Mouse (Mus musculus): ENCODE results near the gene Slc35g2. TPM values are rescaled to one million over a fixed set of nuclear protein-coding genes. Genes with fewer than 3 reads are reported as not detected.

The Slc35g2 gene
- polyA plus RNA-seq, 1 experiment: 0.38 TPM

- Histone ChIP-seq H3K27me3 (ENCODE audit: control insufficient read depth, insufficient read depth, low read length) (no peaks in the 10 kb centered on the region), H3K36me3 (ENCODE audit: control insufficient read depth, insufficient read depth, low read length) (no peaks in the 10 kb centered on the region), H3K4me1 (replicated peaks; ENCODE audit: control insufficient read depth, insufficient read depth, low read length) (peaks cover 2% of the 10 kb centered on the region; the same call in 1 of the 2 replicates), H3K4me3 (ENCODE audit: control insufficient read depth, insufficient read depth, low read length) (no peak overlapping the region), H3K27ac (ENCODE audit: control insufficient read depth, insufficient read depth, low read length) (no peak overlapping the region)
- WGBS: 94% methylated on average over 1 of the region's 1 CpGs
- no peak for DNase-seq
- TF ChIP-seq POLR2A (IDR thresholded peaks at IDR 0.05; ENCODE audit: control insufficient read depth, extremely low read depth, insufficient read depth, low read length, poor library complexity) (no peak), CTCF (IDR thresholded peaks at IDR 0.05; ENCODE audit: borderline replicate concordance, control insufficient read depth, extremely low read depth, insufficient read depth, low read length, poor library complexity) (no peak)
Observed at GRCm38 (mm10) chr9:100602130-100602529, 31.2 kb upstream of the Slc35g2 start.

GRCm38 (mm10) chr9:100599761-100600328 lies 29.0 kb upstream of the Slc35g2 start:
- Histone ChIP-seq H3K27me3 (ENCODE audit: control insufficient read depth, insufficient read depth, low read length) (no peaks in the 10 kb centered on the region), H3K4me1 (replicated peaks; ENCODE audit: control insufficient read depth, insufficient read depth, low read length) (peaks cover 2% of the 10 kb centered on the region; the same call in 1 of the 2 replicates), H3K27ac (ENCODE audit: control insufficient read depth, insufficient read depth, low read length) (no peak overlapping the region), H3K4me3 (ENCODE audit: control insufficient read depth, insufficient read depth, low read length) (no peak overlapping the region), H3K36me3 (ENCODE audit: control insufficient read depth, insufficient read depth, low read length) (no peaks in the 10 kb centered on the region)
- 92% methylated on average over 3 of the region's 3 CpGs for WGBS
- DNase-seq: no peak
- TF ChIP-seq POLR2A (IDR thresholded peaks at IDR 0.05; ENCODE audit: control insufficient read depth, extremely low read depth, insufficient read depth, low read length, poor library complexity) (no peak), CTCF (IDR thresholded peaks at IDR 0.05; ENCODE audit: borderline replicate concordance, control insufficient read depth, extremely low read depth, insufficient read depth, low read length, poor library complexity) (no peak)

GRCm38 (mm10) chr9:100597546-100597945 lies 26.7 kb upstream of the Slc35g2 start, which contains the start of gene Stag1:
Stag1 (plus strand) TSS chr9:100597798.
- whole genome bisulfite sequencing: 73% methylated on average over 8 of the region's 8 CpGs
- H3K27ac ChIP-seq (ENCODE audit: control insufficient read depth, insufficient read depth, low read length): no peak within 1 kb of the TSS

GRCm38 (mm10) chr9:100596317-100596716 lies 25.4 kb upstream of the Slc35g2 start:
- DNase-seq: no peak
- Histone ChIP-seq H3K36me3 (ENCODE audit: control insufficient read depth, insufficient read depth, low read length) (no peaks in the 10 kb centered on the region), H3K27ac (ENCODE audit: control insufficient read depth, insufficient read depth, low read length) (no peak overlapping the region), H3K27me3 (ENCODE audit: control insufficient read depth, insufficient read depth, low read length) (no peaks in the 10 kb centered on the region), H3K4me3 (ENCODE audit: control insufficient read depth, insufficient read depth, low read length) (no peak overlapping the region), H3K4me1 (replicated peaks; ENCODE audit: control insufficient read depth, insufficient read depth, low read length) (peaks cover 2% of the 10 kb centered on the region; the same call in 1 of the 2 replicates)
- 92% methylated on average over 8 of the region's 8 CpGs for WGBS
- no peak for TF ChIP-seq POLR2A (IDR thresholded peaks at IDR 0.05; ENCODE audit: control insufficient read depth, extremely low read depth, insufficient read depth, low read length, poor library complexity)
- TF ChIP-seq CTCF (IDR thresholded peaks at IDR 0.05; ENCODE audit: borderline replicate concordance, control insufficient read depth, extremely low read depth, insufficient read depth, low read length, poor library complexity): no peak

More at GRCm38 (mm10) chr9:100597546-100597945, 26.7 kb upstream of the Slc35g2 start, which contains the start of gene Stag1:
- no peak for DNase-seq
- Histone ChIP-seq H3K4me3 (ENCODE audit: control insufficient read depth, insufficient read depth, low read length) (no peak within 1 kb of the TSS), H3K4me1 (replicated peaks; ENCODE audit: control insufficient read depth, insufficient read depth, low read length) (peaks cover 2% of the 10 kb centered on the region; the same call in 1 of the 2 replicates), H3K27me3 (ENCODE audit: control insufficient read depth, insufficient read depth, low read length) (no peaks in the 10 kb centered on the region), H3K36me3 (ENCODE audit: control insufficient read depth, insufficient read depth, low read length) (no peaks in the 10 kb centered on the region)
- no peak for TF ChIP-seq POLR2A (IDR thresholded peaks at IDR 0.05; ENCODE audit: control insufficient read depth, extremely low read depth, insufficient read depth, low read length, poor library complexity)
- no peak for TF ChIP-seq CTCF (IDR thresholded peaks at IDR 0.05; ENCODE audit: borderline replicate concordance, control insufficient read depth, extremely low read depth, insufficient read depth, low read length, poor library complexity)

- 0 out of 2 replicates have a peak, but pooled peaks cover 2% of the 10 kb centered on the region for H3K4me1 ChIP-seq (replicated peaks; ENCODE audit: control insufficient read depth, insufficient read depth, low read length)
- no peak for TF ChIP-seq CTCF (IDR thresholded peaks at IDR 0.05; ENCODE audit: borderline replicate concordance, control insufficient read depth, extremely low read depth, insufficient read depth, low read length, poor library complexity)
- no peak for TF ChIP-seq POLR2A (IDR thresholded peaks at IDR 0.05; ENCODE audit: control insufficient read depth, extremely low read depth, insufficient read depth, low read length, poor library complexity)
- no peak overlapping the region for H3K4me3 ChIP-seq (ENCODE audit: control insufficient read depth, insufficient read depth, low read length)
- DNase-seq: no peak
- no peak overlapping the region for H3K27ac ChIP-seq (ENCODE audit: control insufficient read depth, insufficient read depth, low read length)
- H3K36me3 ChIP-seq (ENCODE audit: control insufficient read depth, insufficient read depth, low read length): no peaks in the 10 kb centered on the region
- 21% methylated on average over 4 of the region's 4 CpGs for WGBS
- H3K27me3 ChIP-seq (ENCODE audit: control insufficient read depth, insufficient read depth, low read length): no peaks in the 10 kb centered on the region
Observed at GRCm38 (mm10) chr9:100590462-100590861, 19.6 kb upstream of the Slc35g2 start.

- no peak overlapping the region for H3K4me3 ChIP-seq (ENCODE audit: control insufficient read depth, insufficient read depth, low read length)
- H3K36me3 ChIP-seq (ENCODE audit: control insufficient read depth, insufficient read depth, low read length): no peaks in the 10 kb centered on the region
- no peak overlapping the region for H3K27ac ChIP-seq (ENCODE audit: control insufficient read depth, insufficient read depth, low read length)
- TF ChIP-seq CTCF (IDR thresholded peaks at IDR 0.05; ENCODE audit: borderline replicate concordance, control insufficient read depth, extremely low read depth, insufficient read depth, low read length, poor library complexity) (no peak), POLR2A (IDR thresholded peaks at IDR 0.05; ENCODE audit: control insufficient read depth, extremely low read depth, insufficient read depth, low read length, poor library complexity) (no peak)
- 0 out of 2 replicates have a peak, but pooled peaks cover 2% of the 10 kb centered on the region for H3K4me1 ChIP-seq (replicated peaks; ENCODE audit: control insufficient read depth, insufficient read depth, low read length)
- no peak for DNase-seq
- 95% methylated on average over 4 of the region's 4 CpGs for whole genome bisulfite sequencing
- H3K27me3 ChIP-seq (ENCODE audit: control insufficient read depth, insufficient read depth, low read length): no peaks in the 10 kb centered on the region
Observed at GRCm38 (mm10) chr9:100584031-100584430, 13.1 kb upstream of the Slc35g2 start.
